Mouse (Mus musculus) heart, postnatal 0 days (tissue): ENCODE results near the gene Tcf25.

ENCODE experiments used
- CTCF ChIP-seq: IDR thresholded peaks from 2 replicates; pipeline ENCODE4 v1.5.1; 2016; ENCODE audit warnings: antibody characterized with exemption, control low read depth, low read depth
- EP300 ChIP-seq: IDR thresholded peaks from 2 replicates; pipeline ENCODE4 v1.6.1; 2016; ENCODE audit warnings: antibody characterized with exemption, low read depth

DNA sequence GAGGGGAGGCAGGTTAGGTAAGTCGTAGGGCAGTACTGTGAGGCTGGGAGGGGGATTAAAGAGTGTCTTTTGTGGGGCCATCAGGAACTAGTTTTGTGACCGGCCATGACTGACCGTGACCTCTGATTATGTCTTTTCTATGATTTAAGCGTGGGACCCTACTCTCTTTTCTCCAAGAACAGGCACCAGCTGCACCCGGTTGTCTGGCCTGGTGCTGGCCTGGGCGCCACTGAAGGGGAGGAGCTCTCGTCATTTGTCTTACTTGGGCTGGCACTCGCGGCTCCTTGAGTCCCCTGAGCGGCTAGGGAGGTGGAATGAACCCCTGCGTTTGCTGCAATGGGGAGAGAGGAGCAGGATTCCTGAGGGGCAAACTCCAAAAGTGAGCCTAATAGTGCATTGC, 20.3 kb upstream of the Tcf25 start:
- TF ChIP-seq CTCF (no peak), EP300 (no peak)
